Mouse (Mus musculus): Measurements from ENCODE around the gene Bbx.

The Bbx gene

GRCm38 (mm10) chr16:50182561-50182960 lies 249.6 kb downstream of the Bbx start:
- in situ Hi-C loops (cut with MboI; ENCODE audit: low sequenced_read_pairs), result no loop called here

- in situ Hi-C loops (cut with MboI; ENCODE audit: low sequenced_read_pairs), result no loop called here
Measured at GRCm38 (mm10) chr16:50172760-50173159, 259.4 kb downstream of the Bbx start.

GRCm38 (mm10) chr16:50170812-50171211 lies 261.4 kb downstream of the Bbx start:
- in situ Hi-C loops (cut with MboI; ENCODE audit: low sequenced_read_pairs), result no loop called here

GRCm38 (mm10) chr16:50167983-50168299 lies 264.2 kb downstream of the Bbx start:
- in situ Hi-C loops (cut with MboI; ENCODE audit: low sequenced_read_pairs), result no loop called here

GRCm38 (mm10) chr16:50167231-50167982 lies 264.8 kb downstream of the Bbx start:
- in situ Hi-C loops (cut with MboI; ENCODE audit: low sequenced_read_pairs), result no loop called here

- in situ Hi-C loops (cut with MboI; ENCODE audit: low sequenced_read_pairs), result no loop called here
Measured at GRCm38 (mm10) chr16:50160418-50161271, 271.5 kb downstream of the Bbx start.

- in situ Hi-C loops (cut with MboI; ENCODE audit: low sequenced_read_pairs), result no loop called here
Measured at GRCm38 (mm10) chr16:50158546-50158945, 273.6 kb downstream of the Bbx start.

- in situ Hi-C loops (cut with MboI; ENCODE audit: low sequenced_read_pairs), result no loop called here
Measured at GRCm38 (mm10) chr16:50149606-50150005, 282.6 kb downstream of the Bbx start.

- in situ Hi-C loops (cut with MboI; ENCODE audit: low sequenced_read_pairs), result no loop called here
Measured at GRCm38 (mm10) chr16:50147900-50148299, 284.3 kb downstream of the Bbx start.
